Mouse (Mus musculus): ENCODE results near the gene Scamp3.

DNA sequence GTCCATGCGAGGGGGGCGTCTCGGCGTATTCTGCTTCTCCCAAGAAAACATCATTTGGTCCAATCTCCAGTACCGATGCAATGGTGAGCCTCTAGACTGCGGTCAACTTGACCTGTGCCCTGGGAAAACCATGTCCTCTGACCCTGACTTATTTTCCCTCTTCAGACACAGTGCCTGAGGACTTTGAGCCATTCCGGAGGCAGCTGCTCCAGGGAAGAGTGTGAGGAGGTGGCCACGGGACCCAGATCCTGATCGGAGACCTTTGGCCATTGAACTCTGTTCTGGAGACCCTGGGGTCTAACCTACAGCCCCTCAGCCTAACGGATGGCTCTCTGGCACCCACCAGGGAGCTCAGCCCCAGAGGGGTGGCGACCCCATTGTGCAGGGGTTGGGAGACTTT is 49.1 kb downstream of the Scamp3 start:
- TF ChIP-seq POLR2A (IDR thresholded peaks at IDR 0.05; ENCODE audit: extremely low read depth, insufficient read depth, low read length) (no peak), CTCF (IDR thresholded peaks at IDR 0.05; ENCODE audit: low read depth, low read length) (no peak)

Data from liver, adult 2 months (tissue).